Mouse (Mus musculus) lung, embryonic 14.5 days (tissue): ENCODE measurements around the gene Cyp3a57. TPM values are rescaled to one million over a fixed set of nuclear protein-coding genes. Genes with fewer than 3 reads are reported as not detected.
"Not testable (repeated sequence)": the region's sequence is repeated elsewhere in the genome, so short reads cannot be mapped to it uniquely, and the experiment has no call there.

Experiments
- ATAC-seq: fragments of 200-750 bp; cut with Nextera tagmentation; 2 replicates; pipeline ENCODE4 v1.8.0; 2017; ENCODE audit warnings: mild to moderate bottlenecking, moderate TSS enrichment, moderate library complexity; ENCODE audit not compliant: insufficient read depth
- DNase-seq: peaks from one replicate; pipeline ENCODE4 v3.0.0-alpha.2; 2015
- H3K27ac ChIP-seq: fragments of 300-500 bp; sonication (generic); 2 replicates; pipeline ENCODE4 v1.5.1; 2014; ENCODE audit warnings: low read depth, mild to moderate bottlenecking, moderate library complexity
- H3K27me3 ChIP-seq: fragments of 300-500 bp; sonication (generic); 2 replicates; pipeline ENCODE4 v1.6.1; 2014; ENCODE audit warnings: low read length, control low read depth; ENCODE audit not compliant: insufficient read depth
- H3K36me3 ChIP-seq: fragments of 300-500 bp; sonication (generic); 2 replicates; pipeline ENCODE4 v1.6.1; 2014; ENCODE audit warnings: control low read depth; ENCODE audit not compliant: insufficient read depth
- H3K4me1 ChIP-seq: fragments of 300-500 bp; sonication (generic); 2 replicates; pipeline ENCODE4 v1.6.1; 2014; ENCODE audit warnings: antibody characterized with exemption, control low read depth; ENCODE audit not compliant: insufficient read depth
- H3K4me2 ChIP-seq: fragments of 300-500 bp; sonication (generic); 2 replicates; pipeline ENCODE4 v1.6.1; 2014; ENCODE audit warnings: mild to moderate bottlenecking
- H3K4me3 ChIP-seq: fragments of 300-500 bp; sonication (generic); 2 replicates; pipeline ENCODE4 v1.5.1; 2014; ENCODE audit warnings: low read depth, low read length
- H3K9ac ChIP-seq: fragments of 300-500 bp; sonication (generic); 2 replicates; pipeline ENCODE4 v1.6.1; 2014
- H3K9me3 ChIP-seq: fragments of 300-500 bp; sonication (generic); 2 replicates; pipeline ENCODE4 v1.6.1; 2016; ENCODE audit warnings: low read depth, low read length, control low read depth
- CTCF ChIP-seq: IDR thresholded peaks from 2 replicates; pipeline ENCODE4 v1.5.1; 2016; ENCODE audit warnings: antibody characterized with exemption, low read depth
- WGBS: fragments of 180-500 bp; shearing (Covaris S2); extraction: QIAGEN DNeasy Blood & Tissue Kit; methylation state at CpG from one replicate; pipeline ENCODE4 v1.1.7; 2014; 5-methylcytosine and 5-hydroxymethylcytosine counted together
- polyA plus RNA-seq: library from polyadenylated mRNA; unstranded; fragments of >200 nt; fragmentation: Nextera tagmentation; extraction: Ambion mirVana; gene quantifications from 2 replicates; pipeline ENCODE4 v1.2.1, GENCODE M21; 2014

The Cyp3a57 gene
- polyA plus RNA-seq, 1 experiment from 2014 or later, result not detected

DNA sequence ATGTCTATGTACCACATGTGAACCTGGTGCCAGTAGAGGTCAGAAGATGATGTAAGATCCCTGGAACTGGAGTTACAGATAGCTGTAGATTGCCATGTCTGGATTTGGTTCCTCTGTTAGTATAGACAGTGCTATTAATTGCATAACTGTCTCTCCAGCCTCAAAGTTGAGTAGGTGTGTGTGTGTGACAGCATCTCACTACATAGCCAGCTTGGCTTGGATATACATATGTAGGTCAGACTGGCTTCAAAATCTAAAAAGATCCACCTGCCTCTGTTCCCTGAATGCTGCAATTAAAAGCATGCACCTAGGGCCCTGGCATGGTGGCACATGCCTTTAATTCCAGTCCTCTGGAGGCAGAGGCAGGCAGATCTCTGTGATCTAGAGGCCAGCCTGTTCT, 4.6 kb downstream of the Cyp3a57 start:
- H3K9ac ChIP-seq, result no peak overlapping the region
- H3K4me2 ChIP-seq, result no peak overlapping the region
- DNase-seq (no peak), ATAC-seq (no peak)
- H3K27ac ChIP-seq, result no peak overlapping the region
- no peaks in the 10 kb centered on the region for H3K4me1 ChIP-seq
- H3K27me3 ChIP-seq, result no peaks in the 10 kb centered on the region
- H3K9me3 ChIP-seq, result no peaks in the 10 kb centered on the region
- no peak for TF ChIP-seq CTCF
- no peak overlapping the region for H3K4me3 ChIP-seq
- H3K36me3 ChIP-seq, result no peaks in the 10 kb centered on the region

DNA sequence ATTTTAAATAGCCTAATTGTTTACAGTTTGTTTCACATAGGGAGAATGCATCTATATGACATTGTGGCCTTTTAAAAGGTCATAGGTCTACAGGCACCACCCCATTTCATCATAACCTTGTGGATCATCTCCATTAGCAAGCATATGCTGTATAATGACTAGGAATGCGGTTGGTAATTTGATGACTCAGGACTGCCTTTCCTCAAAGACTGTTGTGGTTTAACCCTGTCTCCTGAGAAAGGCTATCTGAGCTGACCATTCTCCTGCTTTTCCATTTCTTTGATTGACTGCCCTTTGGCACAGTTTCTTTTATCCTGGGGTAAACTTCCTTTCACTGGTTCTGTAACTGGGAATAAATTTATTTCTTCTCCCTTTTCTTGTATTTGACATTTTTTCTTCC, 8.0 kb downstream of the Cyp3a57 start:
- no peak overlapping the region for H3K4me2 ChIP-seq
- no peak for TF ChIP-seq CTCF
- no peak overlapping the region for H3K27ac ChIP-seq
- DNase-seq, result no peak
- no peaks in the 10 kb centered on the region for H3K36me3 ChIP-seq
- H3K9ac ChIP-seq, result no peak overlapping the region
- H3K4me3 ChIP-seq, result no peak overlapping the region
- H3K4me1 ChIP-seq, result no peaks in the 10 kb centered on the region
- 65% methylated on average over 1 of the region's 1 CpGs for WGBS
- H3K27me3 ChIP-seq, result no peaks in the 10 kb centered on the region
- no peak for ATAC-seq
- no peaks in the 10 kb centered on the region for H3K9me3 ChIP-seq

DNA sequence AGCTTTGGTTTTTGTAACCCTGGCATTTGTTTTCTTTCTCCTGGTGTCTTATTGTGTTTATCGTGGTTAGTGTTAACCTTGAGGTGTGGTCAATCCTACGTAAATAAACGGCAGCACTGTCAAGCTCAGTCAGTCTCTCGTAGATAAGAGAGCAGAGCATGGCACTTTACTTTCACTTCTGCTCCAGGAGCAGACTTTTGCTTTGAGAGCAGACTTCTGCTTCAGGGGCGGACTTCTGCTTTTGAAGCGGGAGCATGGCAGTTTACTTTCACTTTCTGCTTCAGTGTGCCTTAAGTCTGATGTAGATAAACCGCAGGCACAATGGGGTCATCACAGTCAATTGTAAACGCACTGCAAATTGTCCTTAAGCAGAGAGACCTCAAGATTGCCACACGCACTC, 70.3 kb downstream of the Cyp3a57 start:
- not testable (repeated sequence) for H3K36me3 ChIP-seq, H3K9ac ChIP-seq, ATAC-seq, DNase-seq, H3K4me3 ChIP-seq, H3K4me2 ChIP-seq, H3K27ac ChIP-seq, H3K27me3 ChIP-seq, H3K4me1 ChIP-seq, H3K9me3 ChIP-seq
- 82% methylated on average over 9 of the region's 9 CpGs for WGBS

DNA sequence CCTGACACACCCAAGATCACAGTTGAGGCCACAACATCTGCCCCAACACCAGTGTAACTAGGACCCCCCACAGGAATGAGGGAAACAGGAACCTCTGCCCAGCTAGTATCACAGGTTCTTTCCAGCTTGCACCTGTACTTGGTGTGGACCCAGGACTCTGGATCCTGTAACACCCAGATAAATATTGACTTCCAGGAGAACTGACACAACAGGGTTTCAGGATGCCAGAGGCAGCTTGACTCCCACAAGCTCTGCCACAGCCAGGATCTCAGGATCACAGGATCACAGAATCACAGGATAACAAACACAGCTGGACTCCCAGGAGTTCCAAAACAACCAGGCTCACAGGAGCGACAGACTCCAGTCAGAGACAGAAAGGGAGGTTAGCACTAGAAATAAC, 77.2 kb downstream of the Cyp3a57 start:
- Histone ChIP-seq H3K27ac (no peak overlapping the region), H3K9ac (no peak overlapping the region), H3K9me3 (peaks cover 5% of the 10 kb centered on the region; the same call in 1 of the 2 replicates), H3K4me3 (no peak overlapping the region), H3K36me3 (no peaks in the 10 kb centered on the region), H3K27me3 (no peaks in the 10 kb centered on the region), H3K4me2 (no peak overlapping the region), H3K4me1 (no peaks in the 10 kb centered on the region)
- no peak for TF ChIP-seq CTCF
- ATAC-seq (no peak), DNase-seq (no peak)
- 66% methylated on average over 1 of the region's 1 CpGs for WGBS

DNA sequence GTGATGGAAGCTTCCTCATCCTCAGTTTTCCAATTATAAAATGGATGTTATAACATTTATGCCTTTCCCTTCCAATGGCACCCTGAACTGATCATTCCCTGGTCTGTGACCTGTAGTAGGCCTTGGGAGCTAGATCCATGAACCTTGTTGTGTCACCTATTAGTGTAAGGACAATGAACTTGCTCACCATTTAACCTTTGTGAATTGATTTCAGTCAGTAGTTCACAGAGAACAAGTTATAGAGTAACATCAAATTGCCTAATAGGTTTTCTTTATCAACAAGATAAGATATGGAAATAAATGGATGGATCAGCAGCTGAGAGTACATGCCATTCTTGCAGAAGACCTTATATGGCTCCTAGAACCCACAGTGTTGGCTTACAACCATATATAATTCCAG, 85.9 kb downstream of the Cyp3a57 start:
- Histone ChIP-seq H3K4me2 (no peak overlapping the region), H3K27me3 (no peaks in the 10 kb centered on the region), H3K36me3 (no peaks in the 10 kb centered on the region), H3K4me1 (no peaks in the 10 kb centered on the region), H3K9ac (no peak overlapping the region), H3K27ac (no peak overlapping the region), H3K9me3 (no peaks in the 10 kb centered on the region), H3K4me3 (no peak overlapping the region)
- ATAC-seq (no peak), DNase-seq (no peak)
- TF ChIP-seq CTCF, result no peak

DNA sequence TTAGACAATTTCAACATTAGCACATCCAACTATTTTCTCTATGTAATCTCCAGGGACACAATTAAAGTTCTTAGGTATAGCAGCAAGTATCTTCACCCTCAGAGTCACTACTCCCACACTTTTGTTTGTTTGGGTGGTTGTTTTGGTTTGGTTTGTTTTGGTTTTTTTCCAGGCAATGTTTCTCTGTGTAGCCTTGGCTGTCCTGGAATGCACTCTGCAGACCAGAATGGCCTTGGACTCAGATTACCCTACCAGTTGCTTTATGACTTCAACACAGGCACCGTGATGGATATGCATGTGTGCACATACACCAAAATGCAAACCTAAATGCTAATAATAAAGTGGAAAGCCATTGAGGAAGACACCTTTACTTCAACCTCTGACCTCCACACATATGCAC, 88.6 kb downstream of the Cyp3a57 start:
- no peak overlapping the region for H3K4me2 ChIP-seq
- whole genome bisulfite sequencing, result 90% methylated on average over 1 of the region's 1 CpGs
- no peaks in the 10 kb centered on the region for H3K36me3 ChIP-seq
- no peak overlapping the region for H3K4me3 ChIP-seq
- no peak for TF ChIP-seq CTCF
- ATAC-seq (no peak), DNase-seq (no peak)
- no peaks in the 10 kb centered on the region for H3K9me3 ChIP-seq
- H3K27me3 ChIP-seq, result no peaks in the 10 kb centered on the region
- H3K27ac ChIP-seq, result no peak overlapping the region
- H3K4me1 ChIP-seq, result no peaks in the 10 kb centered on the region
- H3K9ac ChIP-seq, result no peak overlapping the region

Other genes starting within 250 kb of the Cyp3a57 start
- 182 and 189 TPM in 2 replicates for gene Arpc1b, start 231.1 kb upstream of the Cyp3a57 start, polyA plus RNA-seq
- gene Pdap1, start 205.0 kb upstream of the Cyp3a57 start, polyA plus RNA-seq, result 107 and 113 TPM in 2 replicates
- gene Bud31, start 204.9 kb upstream of the Cyp3a57 start, polyA plus RNA-seq, result 201 and 204 TPM in 2 replicates
- 13.0 and 14.4 TPM in 2 replicates for gene Ptcd1, start 178.2 kb upstream of the Cyp3a57 start, polyA plus RNA-seq
- gene Cpsf4, start 178.1 kb upstream of the Cyp3a57 start, polyA plus RNA-seq, result 36.5 and 42.3 TPM in 2 replicates
- 564 and 578 TPM in 2 replicates for gene Atp5j2, start 153.2 kb upstream of the Cyp3a57 start, polyA plus RNA-seq
- 7.0 and 7.5 TPM in 2 replicates for gene Zkscan14, start 143.4 kb upstream of the Cyp3a57 start, polyA plus RNA-seq
- 12.9 and 13.4 TPM in 2 replicates for gene Zkscan5, start 140.7 kb upstream of the Cyp3a57 start, polyA plus RNA-seq
- 34.4 and 37.0 TPM in 2 replicates for gene Zfp655, start 113.6 kb upstream of the Cyp3a57 start, polyA plus RNA-seq
- gene Zscan25, start 64.8 kb upstream of the Cyp3a57 start, polyA plus RNA-seq, result 0.36 and 0.57 TPM in 2 replicates
- gene Cyp3a16, start 124.4 kb downstream of the Cyp3a57 start, polyA plus RNA-seq, result not detected in 2 replicates
- gene Cyp3a41b, start 239.5 kb downstream of the Cyp3a57 start, polyA plus RNA-seq, result not detected in 2 replicates